Mouse (Mus musculus) bone marrow macrophage, adult 2 months (primary cell): ENCODE data around the gene Tjp2.

ENCODE experiments used
- CTCF ChIP-seq: IDR thresholded peaks from 2 replicates; pipeline ENCODE4 v1.5.1; 2012; ENCODE audit warnings: low read depth, mild to moderate bottlenecking, low read length, moderate library complexity
- POLR2A ChIP-seq: IDR thresholded peaks from 2 replicates; pipeline ENCODE4 v1.6.1; 2012; ENCODE audit warnings: mild to moderate bottlenecking, low read depth, low read length, borderline replicate concordance

DNA sequence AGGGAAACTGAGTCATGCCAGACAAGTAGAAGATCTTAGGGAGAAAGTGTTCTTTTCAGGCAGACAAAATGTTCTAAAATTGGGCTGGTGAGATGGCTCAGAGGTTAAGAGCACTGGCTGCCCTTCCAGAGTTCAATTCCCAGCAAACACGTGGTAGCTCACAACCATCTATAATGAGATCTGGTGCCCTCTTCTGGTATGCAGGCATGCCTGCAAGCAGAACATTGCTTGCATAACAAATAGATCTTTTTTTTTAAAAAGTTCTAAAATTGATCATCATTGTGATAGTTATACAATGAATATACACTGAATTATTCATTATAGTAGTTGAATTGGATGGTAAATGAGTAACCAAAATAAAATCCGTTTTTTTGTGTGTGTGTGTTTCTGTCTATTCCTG, 6.5 kb downstream of the Tjp2 start:
- TF ChIP-seq CTCF (no peak), POLR2A (no peak)
